Mouse (Mus musculus) MEL (cell line): ENCODE measurements at regions not wholly inside any gene's neighbourhood (a gene's known extent, or its start where the extent isn't known, plus 50 kb on each side); places are given as distances from the start of the nearest gene placed in this dataset.

Experiments
- DNase-seq: peaks from one replicate; pipeline ENCODE4 v3.0.0; 2011; ENCODE audit warnings: low read depth, low spot score
- H3K27ac ChIP-seq: 2 replicates; pipeline ENCODE4 v1.5.1; 2012; ENCODE audit warnings: low read depth, mild to moderate bottlenecking, control low read depth, low read length, moderate library complexity; ENCODE audit not compliant: control insufficient read depth
- H3K27me3 ChIP-seq, 2 experiments: fragments of 150-350 bp in 1 of 2; sonication (generic) in 1 of 2; 2 replicates each; pipeline ENCODE4 v1.6.1; 2012; ENCODE audit warnings: low read length in 2 of 2, mild to moderate bottlenecking in 2 of 2, improper control_type of control experiment in 1 of 2, moderate library complexity in 1 of 2; ENCODE audit not compliant: insufficient read depth in 2 of 2, control insufficient read depth in 1 of 2
- H3K36me3 ChIP-seq, 2 experiments: 2 replicates each; pipeline ENCODE4 v1.6.1; 2012 to 2014; ENCODE audit warnings: low read length in 2 of 2, improper control_type of control experiment in 1 of 2, inconsistent platforms in 1 of 2, mild to moderate bottlenecking in 1 of 2; ENCODE audit not compliant: insufficient read depth in 2 of 2, control insufficient read depth in 1 of 2
- H3K4me1 ChIP-seq, 2 experiments: fragments of 150-350 bp in 1 of 2; sonication (generic) in 1 of 2; 2 replicates each; pipeline ENCODE4 v1.6.1; 2012; ENCODE audit warnings: low read length in 2 of 2, improper control_type of control experiment in 1 of 2, mild to moderate bottlenecking in 1 of 2; ENCODE audit not compliant: insufficient read depth in 2 of 2, control insufficient read depth in 1 of 2
- H3K4me3 ChIP-seq, 2 experiments: fragments of 150-350 bp in 1 of 2; sonication (generic) in 1 of 2; 2 replicates each; pipeline ENCODE4 v1.5.1; 2012; ENCODE audit warnings: low read depth in 2 of 2, low read length in 2 of 2, mild to moderate bottlenecking in 2 of 2, moderate library complexity in 2 of 2, control low read depth in 1 of 2, improper control_type of control experiment in 1 of 2; ENCODE audit not compliant: control insufficient read depth in 1 of 2, insufficient read depth in 1 of 2
- H3K79me2 ChIP-seq: 2 replicates; pipeline ENCODE4 v1.6.1; 2012; ENCODE audit warnings: mild to moderate bottlenecking, low read length, moderate library complexity; ENCODE audit not compliant: control insufficient read depth, poor library complexity, insufficient read depth
- H3K9ac ChIP-seq: 2 replicates; pipeline ENCODE4 v1.6.1; 2012; ENCODE audit warnings: low read depth, mild to moderate bottlenecking, control low read depth, low read length, moderate library complexity; ENCODE audit not compliant: control insufficient read depth, poor library complexity, severe bottlenecking
- H3K9me3 ChIP-seq: fragments of 150-350 bp; sonication (generic); replicated peaks from 2 replicates; pipeline ENCODE4 v1.6.1; 2012; ENCODE audit warnings: mild to moderate bottlenecking, low read length, improper control_type of control experiment, moderate library complexity; ENCODE audit not compliant: insufficient read depth
- BHLHE40 ChIP-seq: IDR thresholded peaks from 2 replicates; pipeline ENCODE4 v1.6.1; 2012; ENCODE audit warnings: low read depth, mild to moderate bottlenecking, inconsistent platforms, low read length, improper control_type of control experiment, borderline replicate concordance
- CHD1 ChIP-seq: IDR thresholded peaks from 2 replicates; pipeline ENCODE4 v1.6.1; 2012; ENCODE audit warnings: low read depth, mild to moderate bottlenecking, inconsistent platforms, low read length, improper control_type of control experiment
- CTCF ChIP-seq, 3 experiments: IDR thresholded peaks in 2 of 3; conservative IDR thresholded peaks in 1 of 3; 2 replicates each; pipeline ENCODE4 v1.5.1; 2011 to 2012; ENCODE audit warnings: low read length in 3 of 3, low read depth in 2 of 3, mild to moderate bottlenecking in 2 of 3, improper control_type of control experiment in 1 of 3, inconsistent platforms in 1 of 3, mixed read lengths in 1 of 3, moderate library complexity in 1 of 3; ENCODE audit not compliant: control insufficient read depth in 1 of 3, insufficient read depth in 1 of 3, poor library complexity in 1 of 3, severe bottlenecking in 1 of 3
- ELF1 ChIP-seq: IDR thresholded peaks from 2 replicates; pipeline ENCODE4 v1.6.1; 2014; ENCODE audit warnings: low read depth, mild to moderate bottlenecking, inconsistent platforms, low read length, improper control_type of control experiment, moderate library complexity
- EP300 ChIP-seq, 2 experiments: IDR thresholded peaks; 2 replicates each; pipeline ENCODE4 v1.6.1; 2011; ENCODE audit warnings: improper control_type of control experiment in 2 of 2, low read length in 2 of 2, low read depth in 1 of 2, mild to moderate bottlenecking in 1 of 2
- GATA1 ChIP-seq: IDR thresholded peaks from 2 replicates; pipeline ENCODE4 v1.6.1; 2011; ENCODE audit warnings: low read depth, low read length, improper control_type of control experiment
- JUND ChIP-seq: IDR thresholded peaks from 2 replicates; pipeline ENCODE4 v1.6.1; 2011; ENCODE audit warnings: low read depth, mild to moderate bottlenecking, improper control_type of control experiment, low read length
- MAFK ChIP-seq: IDR thresholded peaks from 2 replicates; pipeline ENCODE4 v1.6.1; 2011; ENCODE audit warnings: low read depth, mild to moderate bottlenecking, low read length, improper control_type of control experiment, borderline replicate concordance
- MEF2A ChIP-seq: IDR thresholded peaks from 2 replicates; pipeline ENCODE4 v1.6.1; 2014; ENCODE audit warnings: low read depth, mild to moderate bottlenecking, inconsistent platforms, low read length, improper control_type of control experiment; ENCODE audit not compliant: poor library complexity, insufficient replicate concordance, severe bottlenecking; ENCODE audit errors: extremely low read depth
- MXI1 ChIP-seq: IDR thresholded peaks from 2 replicates; pipeline ENCODE4 v1.6.1; 2011; ENCODE audit warnings: mild to moderate bottlenecking, low read depth, low read length, improper control_type of control experiment
- MYB ChIP-seq: IDR thresholded peaks from 2 replicates; pipeline ENCODE4 v1.6.1; 2011; ENCODE audit warnings: mild to moderate bottlenecking, low read depth, low read length, improper control_type of control experiment
- MYC ChIP-seq: IDR thresholded peaks from 2 replicates; pipeline ENCODE4 v1.6.1; 2011; ENCODE audit warnings: low read depth, mild to moderate bottlenecking, low read length, improper control_type of control experiment, moderate library complexity
- NELFE ChIP-seq: IDR thresholded peaks from 2 replicates; pipeline ENCODE4 v1.6.1; 2011; ENCODE audit warnings: low read depth, low read length, improper control_type of control experiment
- POLR2A ChIP-seq, 2 experiments: IDR thresholded peaks; 2 replicates each; pipeline ENCODE4 v1.6.1; 2011 to 2012; ENCODE audit warnings: low read length in 2 of 2, mild to moderate bottlenecking in 2 of 2, control low read depth in 1 of 2, improper control_type of control experiment in 1 of 2, low read depth in 1 of 2, moderate library complexity in 1 of 2; ENCODE audit not compliant: control insufficient read depth in 1 of 2, insufficient read depth in 1 of 2, poor library complexity in 1 of 2
- POLR2AphosphoS2 ChIP-seq: IDR thresholded peaks from 2 replicates; pipeline ENCODE4 v1.6.1; 2011; ENCODE audit warnings: low read length, improper control_type of control experiment
- SIN3A ChIP-seq: IDR thresholded peaks from 2 replicates; pipeline ENCODE4 v1.6.1; 2012; ENCODE audit warnings: low read length, improper control_type of control experiment, inconsistent platforms
- TBP ChIP-seq: IDR thresholded peaks from 2 replicates; pipeline ENCODE4 v1.8.0; 2011; ENCODE audit warnings: low read depth, low read length, improper control_type of control experiment
- UBTF ChIP-seq: IDR thresholded peaks from 2 replicates; pipeline ENCODE4 v1.6.1; 2012; ENCODE audit warnings: low read depth, mild to moderate bottlenecking, inconsistent platforms, low read length, improper control_type of control experiment, moderate library complexity, borderline replicate concordance; ENCODE audit not compliant: insufficient read depth
- USF2 ChIP-seq, 2 experiments: IDR thresholded peaks; 2 replicates each; pipeline ENCODE4 v1.6.1; 2011 to 2012; ENCODE audit warnings: improper control_type of control experiment in 2 of 2, low read length in 2 of 2, borderline replicate concordance in 1 of 2, inconsistent platforms in 1 of 2, low read depth in 1 of 2, mild to moderate bottlenecking in 1 of 2; ENCODE audit not compliant: insufficient read depth in 1 of 2
- ZC3H11A ChIP-seq: IDR thresholded peaks from 2 replicates; pipeline ENCODE4 v1.6.1; 2012; ENCODE audit warnings: low read depth, mild to moderate bottlenecking, inconsistent platforms, low read length, improper control_type of control experiment
- ZNF384 ChIP-seq: IDR thresholded peaks from 2 replicates; pipeline ENCODE4 v1.6.1; 2012; ENCODE audit warnings: low read depth, mild to moderate bottlenecking, inconsistent platforms, low read length, improper control_type of control experiment

- no peak overlapping the region for H3K9ac ChIP-seq
- H3K27me3 ChIP-seq = no peaks in the 10 kb centered on the region
- DNase-seq = no peak
- H3K36me3 ChIP-seq = no peaks in the 10 kb centered on the region
- H3K27ac ChIP-seq = no peak overlapping the region
- no peak for TF ChIP-seq MEF2A
- TF ChIP-seq, all 39 proteins: peak for 0
- H3K79me2 ChIP-seq = no peaks in the 10 kb centered on the region
- no peak overlapping the region for H3K4me3 ChIP-seq
- no peaks in the 10 kb centered on the region; the same call in 1 of the 2 replicates for H3K9me3 ChIP-seq
- H3K4me1 ChIP-seq = no peaks in the 10 kb centered on the region
These were observed 62.7 kb upstream of the Adam6b start for GRCm38 (mm10) chr12:113426636-113427035.

- TF ChIP-seq ZC3H11A (no peak), TBP (no peak), EP300 (IDR thresholded peaks at IDR 0.05; ENCODE audit: low read depth in 1 of 2, low read length in 2 of 2) (no peak), UBTF (no peak), POLR2AphosphoS2 (no peak), POLR2A (IDR thresholded peaks at IDR 0.05; ENCODE audit: control insufficient read depth in 1 of 2, insufficient read depth in 1 of 2, low read depth in 1 of 2, low read length in 2 of 2, poor library complexity in 1 of 2) (no peak), SIN3A (no peak), MYC (no peak), CHD1 (no peak)
- DNase-seq = no peak
These were observed 62.0 kb upstream of the Adam6b start for GRCm38 (mm10) chr12:113427339-113427738.

GRCm38 (mm10) chr12:113428461-113428860 is 60.9 kb upstream of the Adam6b start:
- Histone ChIP-seq H3K27me3 (no peaks in the 10 kb centered on the region), H3K4me3 (no peak overlapping the region), H3K9ac (no peak overlapping the region), H3K36me3 (no peaks in the 10 kb centered on the region), H3K4me1 (no peaks in the 10 kb centered on the region), H3K9me3 (no peaks in the 10 kb centered on the region; the same call in 1 of the 2 replicates), H3K79me2 (no peaks in the 10 kb centered on the region), H3K27ac (no peak overlapping the region)
- DNase-seq = no peak
- TF ChIP-seq EP300 (IDR thresholded peaks at IDR 0.05; ENCODE audit: low read depth in 1 of 2, low read length in 2 of 2) (no peak), USF2 (IDR thresholded peaks at IDR 0.05; ENCODE audit: borderline replicate concordance in 1 of 2, insufficient read depth in 1 of 2, low read depth in 1 of 2, low read length in 2 of 2) (no peak), ELF1 (no peak), MAFK (no peak), TBP (no peak), JUND (no peak), ZC3H11A (no peak), MYB (no peak), NELFE (no peak), BHLHE40 (no peak), CHD1 (no peak), GATA1 (no peak), ZNF384 (no peak), CTCF (IDR thresholded peaks at IDR 0.05 in 2 of 3, conservative IDR thresholded peaks at IDR 0.05 in 1 of 3; ENCODE audit: control insufficient read depth in 1 of 3, insufficient read depth in 1 of 3, low read depth in 2 of 3, low read length in 3 of 3, poor library complexity in 1 of 3, severe bottlenecking in 1 of 3) (no peak), MXI1 (no peak)

More at GRCm38 (mm10) chr12:113427339-113427738, 62.0 kb upstream of the Adam6b start:
- no peaks in the 10 kb centered on the region for H3K4me1 ChIP-seq
- H3K27me3 ChIP-seq = no peaks in the 10 kb centered on the region
- no peaks in the 10 kb centered on the region for H3K36me3 ChIP-seq
- no peaks in the 10 kb centered on the region; the same call in 1 of the 2 replicates for H3K9me3 ChIP-seq
- H3K27ac ChIP-seq = no peak overlapping the region
- H3K79me2 ChIP-seq = no peaks in the 10 kb centered on the region
- H3K4me3 ChIP-seq = no peak overlapping the region
- H3K9ac ChIP-seq = no peak overlapping the region
